Mouse (Mus musculus) adrenal gland, postnatal 10 days (tissue): ENCODE measurements around the gene Vps11. TPM values are rescaled to one million over a fixed set of nuclear protein-coding genes. Genes with fewer than 3 reads are reported as not detected.
"Not testable (repeated sequence)": the region's sequence is repeated elsewhere in the genome, so short reads cannot be mapped to it uniquely, and the experiment has no call there.

Experiments used
- DNase-seq: peaks from one replicate; pipeline ENCODE4 v3.0.0; 2021; ENCODE audit warnings: mixed read lengths
- total RNA-seq, 2 experiments: library from RNA; stranded (reverse); gene quantifications; 2 replicates each; pipeline ENCODE4 v1.2.3; 2021

Gene Vps11
- total RNA-seq, 2 experiments from 2014 or later = 42.3 to 47.3 TPM

- DNase-seq = no peak
Observed at GRCm38 (mm10) chr9:44376141-44376540, 14.7 kb upstream of the Vps11 start.

- no peak for DNase-seq
Observed at GRCm38 (mm10) chr9:44373386-44373785, 11.9 kb upstream of the Vps11 start.

- DNase-seq = no peak
Observed at GRCm38 (mm10) chr9:44364480-44364879, 3.0 kb upstream of the Vps11 start.

GRCm38 (mm10) chr9:44361931-44362330, 461 bp upstream of the Vps11 start:
- not testable (repeated sequence) for DNase-seq

- DNase-seq = no peak
Observed at GRCm38 (mm10) chr9:44357207-44357606, 4.3 kb downstream of the Vps11 start.

GRCm38 (mm10) chr9:44353142-44353541, 8.3 kb downstream of the Vps11 start:
- peak; percentile 46 for DNase-seq

- DNase-seq = no peak
Observed at GRCm38 (mm10) chr9:44352337-44352736, 9.1 kb downstream of the Vps11 start.

- DNase-seq = no peak
Observed at GRCm38 (mm10) chr9:44351396-44351795, 10.1 kb downstream of the Vps11 start.

- DNase-seq = no peak
Observed at GRCm38 (mm10) chr9:44348546-44348945, 12.9 kb downstream of the Vps11 start.

GRCm38 (mm10) chr9:44347621-44348020, 13.8 kb downstream of the Vps11 start:
- DNase-seq = no peak

GRCm38 (mm10) chr9:44347166-44347565, 14.3 kb downstream of the Vps11 start:
- DNase-seq = no peak

GRCm38 (mm10) chr9:44345570-44346433, 15.7 kb downstream of the Vps11 start:
- DNase-seq = no peak

- DNase-seq = peak; percentile 95
Observed at GRCm38 (mm10) chr9:44343781-44344421, 17.6 kb downstream of the Vps11 start, which contains the start of gene Hmbs. TSS of gene Hmbs (minus strand) at chr9:44344228.

GRCm38 (mm10) chr9:44343290-44343689, 18.2 kb downstream of the Vps11 start:
- no peak for DNase-seq

GRCm38 (mm10) chr9:44342605-44343004, 18.9 kb downstream of the Vps11 start:
- DNase-seq = no peak

GRCm38 (mm10) chr9:44342173-44342572, 19.3 kb downstream of the Vps11 start:
- DNase-seq = no peak

GRCm38 (mm10) chr9:44341487-44341886, 20.0 kb downstream of the Vps11 start:
- no peak for DNase-seq

GRCm38 (mm10) chr9:44338574-44338973, 22.9 kb downstream of the Vps11 start:
- no peak for DNase-seq

GRCm38 (mm10) chr9:44337436-44338169, 23.9 kb downstream of the Vps11 start:
- DNase-seq = no peak

- no peak for DNase-seq
Observed at GRCm38 (mm10) chr9:44336964-44337363, 24.5 kb downstream of the Vps11 start.

GRCm38 (mm10) chr9:44336513-44336912, 25.0 kb downstream of the Vps11 start:
- not testable (repeated sequence) for DNase-seq

- DNase-seq = no peak
Observed at GRCm38 (mm10) chr9:44336093-44336406, 25.4 kb downstream of the Vps11 start.
